Mouse (Mus musculus) ES-Bruce4 (cell line): ENCODE results near the gene Oxct2a. TPM values are rescaled to one million over a fixed set of nuclear protein-coding genes. Genes with fewer than 3 reads are reported as not detected.
"Not testable (repeated sequence)": the region's sequence is repeated elsewhere in the genome, so short reads cannot be mapped to it uniquely, and the experiment has no call there.

Source experiments
- H3K27ac ChIP-seq: 2 replicates; pipeline ENCODE4 v1.5.1; 2012; ENCODE audit warnings: low read length, inconsistent platforms; ENCODE audit not compliant: insufficient read depth
- H3K27me3 ChIP-seq: 2 replicates; pipeline ENCODE4 v1.6.1; 2012; ENCODE audit warnings: mild to moderate bottlenecking, low read length, inconsistent platforms; ENCODE audit not compliant: control insufficient read depth, poor library complexity, insufficient read depth, severe bottlenecking
- H3K36me3 ChIP-seq: 2 replicates; pipeline ENCODE4 v1.6.1; 2012; ENCODE audit warnings: inconsistent platforms, mild to moderate bottlenecking, low read length, moderate library complexity; ENCODE audit not compliant: control insufficient read depth, poor library complexity, insufficient read depth, severe bottlenecking
- H3K4me1 ChIP-seq: one replicate; pipeline ENCODE4 v1.8.1; 2011; ENCODE audit warnings: low read length; ENCODE audit not compliant: control insufficient read depth, insufficient read depth
- H3K4me3 ChIP-seq: 2 replicates; pipeline ENCODE4 v1.5.1; 2011; ENCODE audit warnings: low read depth, mild to moderate bottlenecking, low read length
- H3K9ac ChIP-seq: 2 replicates; pipeline ENCODE4 v1.6.1; 2012; ENCODE audit warnings: low read depth, mild to moderate bottlenecking, inconsistent platforms; ENCODE audit not compliant: poor library complexity, severe bottlenecking
- H3K9me3 ChIP-seq: replicated peaks from 2 replicates; pipeline ENCODE4 v1.6.1; 2012; ENCODE audit warnings: mild to moderate bottlenecking, low read length, inconsistent platforms; ENCODE audit not compliant: control insufficient read depth, poor library complexity, insufficient read depth, severe bottlenecking
- CTCF ChIP-seq: IDR thresholded peaks from one replicate; pipeline ENCODE4 v1.8.1; 2011; ENCODE audit warnings: low read depth, low read length
- EP300 ChIP-seq: IDR thresholded peaks from 2 replicates; pipeline ENCODE4 v1.6.1; 2011; ENCODE audit warnings: low read depth, low read length; ENCODE audit not compliant: insufficient read depth
- POLR2A ChIP-seq: IDR thresholded peaks from one replicate; pipeline ENCODE4 v1.8.1; 2011; ENCODE audit warnings: low read length; ENCODE audit not compliant: insufficient read depth
- polyA plus RNA-seq: library from polyadenylated mRNA; stranded (reverse); fragments of >200 nt; gene quantifications from 2 replicates; pipeline ENCODE4 v1.2.4, GENCODE M21; 2011; ENCODE audit warnings: low read depth; ENCODE audit not compliant: missing spikeins, insufficient read depth, insufficient read length

Gene Oxct2a
- polyA plus RNA-seq, 1 experiment, result 0.45 TPM

GRCm38 (mm10) chr4:123343471-123343789 lies 20.0 kb upstream of the Oxct2a start:
- H3K27me3 ChIP-seq, result no peaks in the 10 kb centered on the region
- peaks cover 2% of the 10 kb centered on the region for H3K4me1 ChIP-seq
- H3K4me3 ChIP-seq, result peak overlapping the region; percentile 80
- no peak for TF ChIP-seq POLR2A
- no peak for TF ChIP-seq CTCF
- TF ChIP-seq EP300, result no peak
- H3K36me3 ChIP-seq, result no peaks in the 10 kb centered on the region
- H3K9me3 ChIP-seq, result no peaks in the 10 kb centered on the region
- H3K27ac ChIP-seq, result no peak overlapping the region
- H3K9ac ChIP-seq, result no peak overlapping the region; the same call in 1 of the 2 replicates

- no peaks in the 10 kb centered on the region for H3K27me3 ChIP-seq
- no peak within 1 kb of the TSS for H3K27ac ChIP-seq
- peak within 1 kb of the TSS; percentile 45 for H3K9ac ChIP-seq
- no peaks in the 10 kb centered on the region for H3K9me3 ChIP-seq
- TF ChIP-seq POLR2A, result no peak
- no peak for TF ChIP-seq EP300
- no peak for TF ChIP-seq CTCF
- no peaks in the 10 kb centered on the region for H3K36me3 ChIP-seq
- peak within 1 kb of the TSS; percentile 80 for H3K4me3 ChIP-seq
- peaks cover 2% of the 10 kb centered on the region for H3K4me1 ChIP-seq
Measured at GRCm38 (mm10) chr4:123342642-123343470, 19.4 kb upstream of the Oxct2a start, which contains the start of gene Bmp8a. Gene Bmp8a (minus strand): TSS chr4:123343252.

GRCm38 (mm10) chr4:123342091-123342641 lies 18.7 kb upstream of the Oxct2a start:
- Histone ChIP-seq H3K27me3 (no peaks in the 10 kb centered on the region), H3K9ac (peak overlapping the region; percentile 45), H3K4me3 (peak overlapping the region; percentile 80), H3K9me3 (no peaks in the 10 kb centered on the region), H3K36me3 (no peaks in the 10 kb centered on the region), H3K4me1 (peaks cover 2% of the 10 kb centered on the region), H3K27ac (no peak overlapping the region)
- TF ChIP-seq CTCF (no peak), POLR2A (no peak), EP300 (no peak)

GRCm38 (mm10) chr4:123340232-123340631 lies 16.8 kb upstream of the Oxct2a start:
- no peak for TF ChIP-seq CTCF
- TF ChIP-seq POLR2A, result no peak
- TF ChIP-seq EP300, result no peak
- no peak overlapping the region for H3K27ac ChIP-seq
- H3K9ac ChIP-seq, result no peak overlapping the region
- peaks cover 2% of the 10 kb centered on the region for H3K4me1 ChIP-seq
- H3K27me3 ChIP-seq, result no peaks in the 10 kb centered on the region
- no peaks in the 10 kb centered on the region for H3K36me3 ChIP-seq
- H3K4me3 ChIP-seq, result no peak overlapping the region
- no peaks in the 10 kb centered on the region for H3K9me3 ChIP-seq

- Histone ChIP-seq H3K27me3 (no peaks in the 10 kb centered on the region), H3K9ac (no peak overlapping the region), H3K27ac (no peak overlapping the region), H3K4me3 (no peak overlapping the region), H3K36me3 (no peaks in the 10 kb centered on the region), H3K4me1 (peaks cover 1% of the 10 kb centered on the region), H3K9me3 (no peaks in the 10 kb centered on the region)
- TF ChIP-seq CTCF (no peak), EP300 (no peak), POLR2A (no peak)
Measured at GRCm38 (mm10) chr4:123337693-123338092, 14.3 kb upstream of the Oxct2a start.

- peaks cover 1% of the 10 kb centered on the region for H3K4me1 ChIP-seq
- H3K27me3 ChIP-seq, result no peaks in the 10 kb centered on the region
- H3K9ac ChIP-seq, result no peak overlapping the region
- no peaks in the 10 kb centered on the region for H3K36me3 ChIP-seq
- H3K9me3 ChIP-seq, result no peaks in the 10 kb centered on the region
- no peak overlapping the region for H3K4me3 ChIP-seq
- no peak overlapping the region for H3K27ac ChIP-seq
- TF ChIP-seq CTCF (peak; percentile 41), POLR2A (no peak)
Measured at GRCm38 (mm10) chr4:123335796-123336585, 12.6 kb upstream of the Oxct2a start.

- H3K27me3 ChIP-seq, H3K36me3 ChIP-seq, H3K4me3 ChIP-seq, H3K9me3 ChIP-seq, H3K4me1 ChIP-seq, H3K9ac ChIP-seq, H3K27ac ChIP-seq: not testable (repeated sequence)
Measured at GRCm38 (mm10) chr4:123335244-123335643, 11.8 kb upstream of the Oxct2a start.
